Mouse (Mus musculus): ENCODE measurements around the gene Thsd7b. TPM values are rescaled to one million over a fixed set of nuclear protein-coding genes. Genes with fewer than 3 reads are reported as not detected.
A peak's percentile ranks its signal among the peaks of the same experiment; 100 is the strongest.
"Not testable (repeated sequence)": the region's sequence is repeated elsewhere in the genome, so short reads cannot be mapped to it uniquely, and the experiment has no call there.

Thsd7b gene
- total RNA-seq, 4 experiments from 2014 or later, result 12.9 to 16.4 (median 14.5) TPM

GRCm38 (mm10) chr1:130083788-130084187, 810.7 kb downstream of the Thsd7b start:
- DNase-seq (ENCODE audit: low spot score in 2 of 2), result no peak

- no peak for DNase-seq (ENCODE audit: low spot score in 2 of 2)
Measured at GRCm38 (mm10) chr1:130085207-130085606, 812.1 kb downstream of the Thsd7b start.

- peak; percentile 15 to 21 for DNase-seq (ENCODE audit: low spot score in 2 of 2)
Measured at GRCm38 (mm10) chr1:130085910-130086309, 812.8 kb downstream of the Thsd7b start.

GRCm38 (mm10) chr1:130099227-130099626, 826.1 kb downstream of the Thsd7b start:
- DNase-seq (ENCODE audit: low spot score in 2 of 2), result no peak

GRCm38 (mm10) chr1:130112580-130113314, 839.6 kb downstream of the Thsd7b start:
- DNase-seq (ENCODE audit: low spot score in 2 of 2), result no peak

- no peak for DNase-seq (ENCODE audit: low spot score in 2 of 2)
Measured at GRCm38 (mm10) chr1:130113549-130113948, 840.4 kb downstream of the Thsd7b start.

GRCm38 (mm10) chr1:130130901-130131300, 857.8 kb downstream of the Thsd7b start:
- DNase-seq (ENCODE audit: low spot score in 2 of 2), result peak; percentile 3 to 25

- no peak for DNase-seq (ENCODE audit: low spot score in 2 of 2)
Measured at GRCm38 (mm10) chr1:130166187-130166586, 893.1 kb downstream of the Thsd7b start.

- no peak for DNase-seq (ENCODE audit: low spot score in 2 of 2)
Measured at GRCm38 (mm10) chr1:130167260-130167659, 894.2 kb downstream of the Thsd7b start.

GRCm38 (mm10) chr1:130169875-130170274, 896.8 kb downstream of the Thsd7b start:
- no peak for DNase-seq (ENCODE audit: low spot score in 2 of 2)

GRCm38 (mm10) chr1:130170290-130170689, 897.2 kb downstream of the Thsd7b start:
- no peak for DNase-seq (ENCODE audit: low spot score in 2 of 2)

GRCm38 (mm10) chr1:130186836-130187235, 913.7 kb downstream of the Thsd7b start:
- not testable (repeated sequence) for DNase-seq (ENCODE audit: low spot score in 2 of 2)

- DNase-seq (ENCODE audit: low spot score in 2 of 2), result peak; percentile 16 to 24
Measured at GRCm38 (mm10) chr1:130192190-130193028, 919.3 kb downstream of the Thsd7b start.

- no peak for DNase-seq (ENCODE audit: low spot score in 2 of 2)
Measured at GRCm38 (mm10) chr1:130217404-130217803, 944.3 kb downstream of the Thsd7b start.

- DNase-seq (ENCODE audit: low spot score in 2 of 2), result no peak
Measured at GRCm38 (mm10) chr1:130222904-130223303, 949.8 kb downstream of the Thsd7b start.

GRCm38 (mm10) chr1:130245563-130245962, 972.5 kb downstream of the Thsd7b start:
- no peak for DNase-seq (ENCODE audit: low spot score in 2 of 2)

- DNase-seq (ENCODE audit: low spot score in 2 of 2), result not testable (repeated sequence)
Measured at GRCm38 (mm10) chr1:130246264-130246663, 973.2 kb downstream of the Thsd7b start.

- not testable (repeated sequence) for DNase-seq (ENCODE audit: low spot score in 2 of 2)
Measured at GRCm38 (mm10) chr1:130246930-130247329, 973.8 kb downstream of the Thsd7b start.

- DNase-seq (ENCODE audit: low spot score in 2 of 2), result no peak
Measured at GRCm38 (mm10) chr1:130262046-130262445, 988.9 kb downstream of the Thsd7b start.
